Mouse (Mus musculus): ENCODE results near the gene Zfyve16. TPM values are rescaled to one million over a fixed set of nuclear protein-coding genes. Genes with fewer than 3 reads are reported as not detected.

Zfyve16 gene
- polyA plus RNA-seq, 1 experiment: 4.7 TPM

DNA sequence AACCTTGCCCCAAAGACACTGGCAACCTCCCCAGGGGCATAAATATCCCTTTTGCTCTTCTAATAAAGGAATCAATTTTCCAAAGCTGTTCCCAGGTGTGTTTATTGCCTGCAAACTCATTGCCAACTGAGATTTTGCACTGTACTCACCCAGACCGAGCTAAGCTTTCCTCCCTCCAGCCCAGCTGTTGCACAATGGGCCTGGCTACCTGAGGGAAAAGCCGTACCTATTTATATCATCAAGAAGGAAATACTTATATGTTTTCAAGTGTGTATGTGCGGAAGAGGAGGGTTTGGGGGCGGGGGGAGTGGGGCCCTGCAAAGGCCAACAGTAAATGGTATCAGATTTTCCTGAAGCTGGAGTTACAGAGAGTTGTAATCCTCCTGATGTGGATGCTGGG is 16.4 kb upstream of the Zfyve16 start:
- Histone ChIP-seq H3K4me3 (ENCODE audit: insufficient read depth, low read depth, low read length) (no peak overlapping the region), H3K36me3 (ENCODE audit: control insufficient read depth, insufficient read depth, low read length) (no peaks in the 10 kb centered on the region)

DNA sequence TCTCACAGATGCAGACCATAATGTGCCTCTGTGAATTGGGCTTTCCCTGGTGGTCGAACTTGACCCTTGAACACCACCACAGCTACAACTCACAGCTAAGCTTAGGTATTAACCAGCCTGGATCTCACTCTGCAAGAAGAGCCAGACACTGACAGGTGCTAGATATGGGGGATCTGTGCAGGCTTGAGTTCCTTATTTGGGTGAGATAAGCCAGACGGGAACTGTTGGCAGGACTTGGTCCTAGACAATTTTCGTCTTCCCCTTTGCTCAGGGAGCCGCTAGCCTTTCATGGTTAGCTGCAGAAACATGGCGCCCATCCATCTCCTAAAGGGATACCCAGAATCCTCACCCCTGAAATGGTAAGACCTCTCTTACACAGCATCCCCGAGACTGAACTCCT is 10.3 kb upstream of the Zfyve16 start:
- Histone ChIP-seq H3K4me3 (ENCODE audit: insufficient read depth, low read depth, low read length) (no peak overlapping the region), H3K36me3 (ENCODE audit: control insufficient read depth, insufficient read depth, low read length) (no peaks in the 10 kb centered on the region), H3K27me3 (replicated peaks; ENCODE audit: control insufficient read depth, insufficient read depth, low read length) (no peaks in the 10 kb centered on the region), H3K4me1 (ENCODE audit: control insufficient read depth, insufficient read depth, low read length) (no peaks in the 10 kb centered on the region), H3K27ac (ENCODE audit: insufficient read depth, low read depth, low read length) (no peak overlapping the region)
- DNase-seq: no peak
- no peak for TF ChIP-seq POLR2A (IDR thresholded peaks at IDR 0.05; ENCODE audit: low read depth, low read length)
- TF ChIP-seq CTCF (conservative IDR thresholded peaks at IDR 0.05; ENCODE audit: insufficient read depth, insufficient read length, low read depth, low read length): no peak
- WGBS: 76% methylated on average over 6 of the region's 6 CpGs

More for the DNA sequence above, 16.4 kb upstream of the Zfyve16 start:
- WGBS: 79% methylated on average over 4 of the region's 4 CpGs
- H3K4me1 ChIP-seq (ENCODE audit: control insufficient read depth, insufficient read depth, low read length): no peaks in the 10 kb centered on the region
- TF ChIP-seq POLR2A (IDR thresholded peaks at IDR 0.05; ENCODE audit: low read depth, low read length): no peak
- TF ChIP-seq CTCF (conservative IDR thresholded peaks at IDR 0.05; ENCODE audit: insufficient read depth, insufficient read length, low read depth, low read length): no peak
- H3K27me3 ChIP-seq (replicated peaks; ENCODE audit: control insufficient read depth, insufficient read depth, low read length): no peaks in the 10 kb centered on the region; the same call in 1 of the 2 replicates
- DNase-seq: no peak
- H3K27ac ChIP-seq (ENCODE audit: insufficient read depth, low read depth, low read length): no peak overlapping the region

DNA sequence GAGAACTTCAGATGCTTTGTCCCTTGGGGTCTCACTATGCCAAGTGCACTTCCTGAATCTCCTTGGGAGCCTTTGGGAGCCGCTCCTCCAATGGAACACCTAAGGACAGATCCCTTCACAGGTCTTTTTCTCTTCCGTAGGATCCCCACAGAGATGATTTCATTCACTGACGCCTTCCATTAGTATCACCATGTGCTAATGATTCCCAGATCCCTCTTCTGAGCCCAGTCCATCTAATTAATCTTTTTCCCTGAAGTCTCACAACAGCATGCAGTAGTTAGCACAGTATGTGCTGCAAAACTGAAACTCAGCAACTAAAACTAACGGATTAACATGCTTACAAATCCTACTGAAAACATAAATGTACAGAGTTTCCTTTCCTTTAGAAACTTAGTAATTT is 8.5 kb upstream of the Zfyve16 start:
- TF ChIP-seq CTCF (conservative IDR thresholded peaks at IDR 0.05; ENCODE audit: insufficient read depth, insufficient read length, low read depth, low read length) (no peak), POLR2A (IDR thresholded peaks at IDR 0.05; ENCODE audit: low read depth, low read length) (no peak)
- 78% methylated on average over 4 of the region's 4 CpGs for whole genome bisulfite sequencing
- H3K27ac ChIP-seq (ENCODE audit: insufficient read depth, low read depth, low read length): no peak overlapping the region
- H3K36me3 ChIP-seq (ENCODE audit: control insufficient read depth, insufficient read depth, low read length): no peaks in the 10 kb centered on the region
- H3K4me1 ChIP-seq (ENCODE audit: control insufficient read depth, insufficient read depth, low read length): no peaks in the 10 kb centered on the region
- no peak for DNase-seq
- no peaks in the 10 kb centered on the region for H3K27me3 ChIP-seq (replicated peaks; ENCODE audit: control insufficient read depth, insufficient read depth, low read length)
- no peak overlapping the region for H3K4me3 ChIP-seq (ENCODE audit: insufficient read depth, low read depth, low read length)

DNA sequence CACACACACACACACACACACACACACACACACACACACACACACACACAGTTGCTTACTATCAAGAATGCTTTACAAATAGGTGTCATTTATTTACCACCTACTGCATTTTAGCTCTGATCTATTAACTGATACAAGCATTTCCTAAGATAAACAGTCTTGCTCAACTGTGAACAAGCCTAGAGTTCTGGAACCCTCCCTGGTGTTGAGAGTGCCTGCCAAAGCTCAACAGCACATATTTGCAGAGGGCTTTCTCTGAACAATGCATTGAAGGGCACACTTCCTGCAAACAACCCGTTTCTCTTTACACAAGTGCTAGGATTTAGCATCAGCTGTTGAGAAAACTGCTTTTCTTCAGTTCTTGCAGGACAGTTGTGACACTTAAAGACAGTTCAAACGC is 3.1 kb upstream of the Zfyve16 start:
- Histone ChIP-seq H3K27me3 (replicated peaks; ENCODE audit: control insufficient read depth, insufficient read depth, low read length) (no peaks in the 10 kb centered on the region), H3K4me3 (ENCODE audit: insufficient read depth, low read depth, low read length) (no peak overlapping the region), H3K36me3 (ENCODE audit: control insufficient read depth, insufficient read depth, low read length) (no peaks in the 10 kb centered on the region), H3K4me1 (ENCODE audit: control insufficient read depth, insufficient read depth, low read length) (no peaks in the 10 kb centered on the region), H3K27ac (ENCODE audit: insufficient read depth, low read depth, low read length) (no peak overlapping the region)
- TF ChIP-seq CTCF (conservative IDR thresholded peaks at IDR 0.05; ENCODE audit: insufficient read depth, insufficient read length, low read depth, low read length) (no peak), POLR2A (IDR thresholded peaks at IDR 0.05; ENCODE audit: low read depth, low read length) (no peak)
- WGBS: 59% methylated on average over 2 of the region's 2 CpGs
- DNase-seq: no peak

- no peak overlapping the region for H3K27ac ChIP-seq (ENCODE audit: insufficient read depth, low read depth, low read length)
- no peak for TF ChIP-seq POLR2A (IDR thresholded peaks at IDR 0.05; ENCODE audit: low read depth, low read length)
- no peak for TF ChIP-seq CTCF (conservative IDR thresholded peaks at IDR 0.05; ENCODE audit: insufficient read depth, insufficient read length, low read depth, low read length)
- H3K36me3 ChIP-seq (ENCODE audit: control insufficient read depth, insufficient read depth, low read length): no peaks in the 10 kb centered on the region
- no peak overlapping the region for H3K4me3 ChIP-seq (ENCODE audit: insufficient read depth, low read depth, low read length)
- no peaks in the 10 kb centered on the region for H3K27me3 ChIP-seq (replicated peaks; ENCODE audit: control insufficient read depth, insufficient read depth, low read length)
- H3K4me1 ChIP-seq (ENCODE audit: control insufficient read depth, insufficient read depth, low read length): no peaks in the 10 kb centered on the region
- DNase-seq: no peak
- 61% methylated on average over 2 of the region's 2 CpGs for WGBS
Measured at GRCm38 (mm10) chr13:92532216-92532615, 1.5 kb upstream of the Zfyve16 start.

DNA sequence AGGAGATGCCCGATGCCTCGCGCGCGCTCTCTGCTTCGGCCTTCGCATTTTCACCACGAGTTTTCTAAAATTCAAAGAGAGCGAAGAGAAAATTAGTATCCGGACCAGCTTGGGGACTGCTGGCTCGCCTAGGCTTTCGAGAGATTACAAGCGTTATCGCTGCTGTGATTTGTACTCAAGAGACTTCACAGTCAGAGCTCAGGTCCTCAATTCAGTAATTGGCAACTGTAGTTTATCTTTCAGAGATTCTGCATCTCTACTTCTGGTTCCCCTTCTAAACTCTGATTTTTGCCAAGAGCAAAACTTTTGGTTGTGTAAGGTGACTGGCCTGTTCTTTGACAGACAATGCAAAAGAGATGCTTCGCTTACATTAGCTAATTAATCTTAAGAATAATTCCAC is 569 bp upstream of the Zfyve16 start:
- DNase-seq: no peak
- Histone ChIP-seq H3K4me1 (ENCODE audit: control insufficient read depth, insufficient read depth, low read length) (no peaks in the 10 kb centered on the region), H3K27me3 (replicated peaks; ENCODE audit: control insufficient read depth, insufficient read depth, low read length) (no peaks in the 10 kb centered on the region), H3K27ac (ENCODE audit: insufficient read depth, low read depth, low read length) (peak overlapping the region; percentile 70), H3K36me3 (ENCODE audit: control insufficient read depth, insufficient read depth, low read length) (no peaks in the 10 kb centered on the region), H3K4me3 (ENCODE audit: insufficient read depth, low read depth, low read length) (peak overlapping the region; percentile 94)
- WGBS: 3% methylated on average over 15 of the region's 15 CpGs
- TF ChIP-seq POLR2A (IDR thresholded peaks at IDR 0.05; ENCODE audit: low read depth, low read length) (no peak), CTCF (conservative IDR thresholded peaks at IDR 0.05; ENCODE audit: insufficient read depth, insufficient read length, low read depth, low read length) (no peak)

GRCm38 (mm10) chr13:92529828-92530720 is 594 bp downstream of the Zfyve16 start:
- H3K4me1 ChIP-seq (ENCODE audit: control insufficient read depth, insufficient read depth, low read length): no peaks in the 10 kb centered on the region
- H3K27me3 ChIP-seq (replicated peaks; ENCODE audit: control insufficient read depth, insufficient read depth, low read length): no peaks in the 10 kb centered on the region
- DNase-seq: no peak
- peak overlapping the region; percentile 94 for H3K4me3 ChIP-seq (ENCODE audit: insufficient read depth, low read depth, low read length)
- TF ChIP-seq CTCF (conservative IDR thresholded peaks at IDR 0.05; ENCODE audit: insufficient read depth, insufficient read length, low read depth, low read length) (no peak), POLR2A (IDR thresholded peaks at IDR 0.05; ENCODE audit: low read depth, low read length) (no peak)
- peak overlapping the region; percentile 70 for H3K27ac ChIP-seq (ENCODE audit: insufficient read depth, low read depth, low read length)
- H3K36me3 ChIP-seq (ENCODE audit: control insufficient read depth, insufficient read depth, low read length): no peaks in the 10 kb centered on the region
- WGBS: under 1% methylated on average over 47 of the region's 47 CpGs

Data from kidney, adult 2 months (tissue).